Mouse (Mus musculus): ENCODE measurements at regions not wholly inside any gene's neighbourhood (a gene's known extent, or its start where the extent isn't known, plus 50 kb on each side); places are given as distances from the start of the nearest gene placed in this dataset.

GRCm38 (mm10) chr8:115549112-115549511 is 158.5 kb downstream of the Maf start:
- no peak for DNase-seq (ENCODE audit: low spot score)

GRCm38 (mm10) chr8:115544067-115544466 is 163.5 kb downstream of the Maf start:
- DNase-seq (ENCODE audit: low spot score): peak; percentile 23

- no peak for DNase-seq (ENCODE audit: low spot score)
Measured at GRCm38 (mm10) chr8:115542935-115543334, 164.7 kb downstream of the Maf start.

- no peak for DNase-seq (ENCODE audit: low spot score)
Measured at GRCm38 (mm10) chr8:115539600-115539999, 168.0 kb downstream of the Maf start.

GRCm38 (mm10) chr8:115538236-115538635 is 169.4 kb downstream of the Maf start:
- DNase-seq (ENCODE audit: low spot score): no peak

- DNase-seq (ENCODE audit: low spot score): no peak
Measured at GRCm38 (mm10) chr8:115537761-115538160, 169.8 kb downstream of the Maf start.

- DNase-seq (ENCODE audit: low spot score): peak; percentile 48
Measured at GRCm38 (mm10) chr8:115536554-115537346, 170.8 kb downstream of the Maf start.

- no peak for DNase-seq (ENCODE audit: low spot score)
Measured at GRCm38 (mm10) chr8:115536001-115536400, 171.6 kb downstream of the Maf start.

- no peak for DNase-seq (ENCODE audit: low spot score)
Measured at GRCm38 (mm10) chr8:115534030-115534429, 173.6 kb downstream of the Maf start.

GRCm38 (mm10) chr8:115531343-115531742 is 176.3 kb downstream of the Maf start:
- DNase-seq (ENCODE audit: low spot score): no peak

- DNase-seq (ENCODE audit: low spot score): no peak
Measured at GRCm38 (mm10) chr8:115529568-115530342, 177.8 kb downstream of the Maf start.

GRCm38 (mm10) chr8:115528879-115529278 is 178.7 kb downstream of the Maf start:
- DNase-seq (ENCODE audit: low spot score): no peak

GRCm38 (mm10) chr8:115525149-115525548 is 182.4 kb downstream of the Maf start:
- DNase-seq (ENCODE audit: low spot score): no peak

- no peak for DNase-seq (ENCODE audit: low spot score)
Measured at GRCm38 (mm10) chr8:115524713-115525112, 182.9 kb downstream of the Maf start.

GRCm38 (mm10) chr8:115522527-115522926 is 185.1 kb downstream of the Maf start:
- DNase-seq (ENCODE audit: low spot score): no peak

- no peak for DNase-seq (ENCODE audit: low spot score)
Measured at GRCm38 (mm10) chr8:115515647-115516046, 191.9 kb downstream of the Maf start.

- DNase-seq (ENCODE audit: low spot score): no peak
Measured at GRCm38 (mm10) chr8:115514485-115514884, 193.1 kb downstream of the Maf start.

- no peak for DNase-seq (ENCODE audit: low spot score)
Measured at GRCm38 (mm10) chr8:115507180-115507579, 200.4 kb downstream of the Maf start.

GRCm38 (mm10) chr8:115506741-115507140 is 200.9 kb downstream of the Maf start:
- no peak for DNase-seq (ENCODE audit: low spot score)

GRCm38 (mm10) chr8:115496016-115496415 is 211.6 kb downstream of the Maf start:
- no peak for DNase-seq (ENCODE audit: low spot score)

GRCm38 (mm10) chr8:115494353-115494752 is 213.2 kb downstream of the Maf start:
- DNase-seq (ENCODE audit: low spot score): no peak

- DNase-seq (ENCODE audit: low spot score): no peak
Measured at GRCm38 (mm10) chr8:115486904-115487303, 220.7 kb downstream of the Maf start.

GRCm38 (mm10) chr8:115481136-115481535 is 226.5 kb downstream of the Maf start:
- DNase-seq (ENCODE audit: low spot score): peak; percentile 48

All from gastrocnemius, adult 18-20 months (tissue).